ENCODE assay signal across 8 mouse cellular contexts in genomic region chr16:8828636-8829563, GRCm38 (mm10). TPM values are rescaled to one million over a fixed set of nuclear protein-coding genes. Genes with fewer than 3 reads are reported as not detected.
DNase-seq lines count a peak whose midpoint lies in the region; ATAC-seq and TF ChIP-seq lines count a peak whose summit lies in the region.

No protein-coding gene starts in this region.

- ATAC-seq in erythroblast, adult 5-6 weeks (replicated peaks; ENCODE audit: low FRiP score, poor library complexity, severe bottlenecking): peak; percentile 61
- ATAC-seq in liver, embryonic 11.5 days (replicated peaks; ENCODE audit: low FRiP score): peak; percentile 44

- DNase-seq in gastrocnemius, adult 2 months: peak; percentile 93
- DNase-seq in gastrocnemius, adult 18-20 months (ENCODE audit: low spot score): no peak
- peak; percentile 84 for DNase-seq in MN1 (ENCODE audit: low spot score)
- no peak for DNase-seq in hindbrain, embryonic 10.5 days (ENCODE audit: low spot score)
- DNase-seq in liver, embryonic 11.5 days (ENCODE audit: low spot score): no peak
- no peak for DNase-seq in layer of hippocampus, postnatal 36 days

- H3ac ChIP-seq in myocyte (ENCODE audit: control insufficient read depth, insufficient read length): peak overlapping the region; percentile 97

- 12% methylated on average over 33 of the region's 33 CpGs for WGBS in hindbrain, embryonic 10.5 days
- WGBS in liver, embryonic 11.5 days: 10% methylated on average over 33 of the region's 33 CpGs

- peaks cover 31% of the 10 kb centered on the region for H3K4me1 ChIP-seq in hindbrain, embryonic 10.5 days (replicated peaks)
- peaks cover 13% of the 10 kb centered on the region for H3K4me1 ChIP-seq in liver, embryonic 11.5 days (replicated peaks; ENCODE audit: control insufficient read depth, insufficient read depth, low read length)

- H3K27me3 ChIP-seq in hindbrain, embryonic 10.5 days (ENCODE audit: insufficient read depth, poor library complexity, severe bottlenecking): no peaks in the 10 kb centered on the region
- H3K27me3 ChIP-seq in liver, embryonic 11.5 days (replicated peaks; ENCODE audit: control insufficient read depth, insufficient read depth, low read length): no peaks in the 10 kb centered on the region
- no peaks in the 10 kb centered on the region for H3K27me3 ChIP-seq in myocyte (ENCODE audit: control insufficient read depth, insufficient read depth, insufficient read length)

- TF ChIP-seq POLR2A in myocyte (IDR thresholded peaks at IDR 0.05; ENCODE audit: insufficient read length, low read depth): no peak

- peak; percentile 75 for TF ChIP-seq CTCF in gastrocnemius, adult 2 months (IDR thresholded peaks at IDR 0.05)

- H3K9ac ChIP-seq in liver, embryonic 11.5 days (ENCODE audit: low read depth, low read length): peak overlapping the region; percentile 87

- H3K4me2 ChIP-seq in liver, embryonic 11.5 days: peak overlapping the region; percentile 99
- H3K4me2 ChIP-seq in myocyte (ENCODE audit: low read depth): peak overlapping the region; percentile 96

- peak overlapping the region; percentile 99 for H3K4me3 ChIP-seq in gastrocnemius, adult 2 months
- peak overlapping the region; percentile 100 for H3K4me3 ChIP-seq in hindbrain, embryonic 10.5 days
- H3K4me3 ChIP-seq in liver, embryonic 11.5 days (ENCODE audit: low read depth, low read length): peak overlapping the region; percentile 84
- H3K4me3 ChIP-seq in myocyte: peak overlapping the region; percentile 97

- no peaks in the 10 kb centered on the region for H3K9me3 ChIP-seq in hindbrain, embryonic 10.5 days
- H3K9me3 ChIP-seq in liver, embryonic 11.5 days (ENCODE audit: control insufficient read depth, low read length): no peaks in the 10 kb centered on the region

- H3K36me3 ChIP-seq in hindbrain, embryonic 10.5 days: peaks cover 26% of the 10 kb centered on the region
- peaks cover 8% of the 10 kb centered on the region; the same call in 1 of the 2 replicates for H3K36me3 ChIP-seq in liver, embryonic 11.5 days (ENCODE audit: control insufficient read depth, insufficient read depth, low read length)
- peaks cover 14% of the 10 kb centered on the region for H3K36me3 ChIP-seq in myocyte (ENCODE audit: control insufficient read depth, insufficient read depth)

- peak overlapping the region; percentile 100 for H3K27ac ChIP-seq in gastrocnemius, adult 2 months
- peak overlapping the region; percentile 97 for H3K27ac ChIP-seq in hindbrain, embryonic 10.5 days
- H3K27ac ChIP-seq in liver, embryonic 11.5 days (ENCODE audit: low read depth, low read length): peak overlapping the region; percentile 100

- H3K79me2 ChIP-seq in myocyte (ENCODE audit: control insufficient read depth, insufficient read depth): peaks cover 38% of the 10 kb centered on the region

- intact Hi-C loops in gastrocnemius, adult 2 months (cut with DNase I): no loop called here

TF ChIP-seq in myocyte, 11 proteins besides CTCF, POLR2A, EP300 and RAD21:
- TF ChIP-seq TCF3 (IDR thresholded peaks at IDR 0.05; ENCODE audit: insufficient read length, low read depth) (no peak), SRF (IDR thresholded peaks at IDR 0.05; ENCODE audit: control insufficient read depth, insufficient read length, low read depth) (no peak), MAX (IDR thresholded peaks at IDR 0.05; ENCODE audit: low read depth) (no peak), TCF12 (IDR thresholded peaks at IDR 0.05; ENCODE audit: insufficient read depth, poor library complexity, severe bottlenecking) (no peak), REST (IDR thresholded peaks at IDR 0.05; ENCODE audit: insufficient read depth, insufficient read length) (no peak), E2F4 (IDR thresholded peaks at IDR 0.05; ENCODE audit: insufficient read depth) (no peak), CEBPB (IDR thresholded peaks at IDR 0.05; ENCODE audit: insufficient read depth, poor library complexity, severe bottlenecking) (no peak), USF1 (IDR thresholded peaks at IDR 0.05; ENCODE audit: low read depth) (no peak), POLR2AphosphoS2 (IDR thresholded peaks at IDR 0.05; ENCODE audit: insufficient read length, low read depth) (no peak), MYOG (IDR thresholded peaks at IDR 0.05; ENCODE audit: control insufficient read depth in 1 of 3, insufficient read depth in 1 of 3, insufficient read length in 2 of 3, low read depth in 2 of 3) (peak; percentile 32 to 90 (median 85)), MYOD1 (IDR thresholded peaks at IDR 0.05; ENCODE audit: control insufficient read depth in 1 of 3, insufficient read length in 2 of 3, low read depth in 2 of 3) (peak in 2 of 3 experiments; percentile 81 to 96)

RNA-seq across cellular contexts. Expression of gene 1810013L24Rik, which starts 1.0 kb away (rescaled TPM):
- 100 to 1,000 TPM in 1 of 2 experiments, 10 to 100 TPM in 1; 80.9 to 111 TPM for total RNA-seq in gastrocnemius, adult 2 months (2021)
- 10 to 100 TPM; 78.1 to 92.4 TPM for total RNA-seq in gastrocnemius, adult 18-20 months (2021)
- total RNA-seq in erythroblast, adult 5-6 weeks (2015; ENCODE audit: low replicate concordance): 90.3 and 115 TPM in 2 replicates
- total RNA-seq in erythroblast, adult 5-6 weeks (2017; ENCODE audit: low replicate concordance): 134 and 157 TPM in 2 replicates
- 19.5 TPM in 2 replicates for polyA plus RNA-seq in hindbrain, embryonic 10.5 days (2016; fragmentation: Nextera tagmentation; extraction: Ambion mirVana)
- 12.5 and 13.8 TPM in 2 replicates for polyA plus RNA-seq in liver, embryonic 11.5 days (2014; fragmentation: Nextera tagmentation; extraction: Ambion mirVana)
- 27.5 TPM for polyA plus RNA-seq in myocyte (2012; fragmentation: generic; extraction: Trizol)
- total RNA-seq in layer of hippocampus, postnatal 36 days (2021): 100 to 1,000 TPM; 109 to 113 TPM

RNA-seq across cellular contexts. Expression of gene Usp7, which starts 36.8 kb away (rescaled TPM):
- 10 to 100 TPM; 61.8 to 69.1 TPM for total RNA-seq in gastrocnemius, adult 2 months (2021)
- total RNA-seq in gastrocnemius, adult 18-20 months (2021): 10 to 100 TPM; 56.1 to 62.5 TPM
- 545 and 592 TPM in 2 replicates for total RNA-seq in erythroblast, adult 5-6 weeks (2015; ENCODE audit: low replicate concordance)
- total RNA-seq in erythroblast, adult 5-6 weeks (2017; ENCODE audit: low replicate concordance): 1,042 and 1,164 TPM in 2 replicates
- polyA plus RNA-seq in hindbrain, embryonic 10.5 days (2016; fragmentation: Nextera tagmentation; extraction: Ambion mirVana): 23.3 and 29.8 TPM in 2 replicates
- polyA plus RNA-seq in liver, embryonic 11.5 days (2014; fragmentation: Nextera tagmentation; extraction: Ambion mirVana): 34.6 and 43.3 TPM in 2 replicates
- 24.0 TPM for polyA plus RNA-seq in myocyte (2012; fragmentation: generic; extraction: Trizol)
- total RNA-seq in layer of hippocampus, postnatal 36 days (2021): 100 to 1,000 TPM; 157 to 160 TPM

Comparison
In these comparisons a context has a peak if more than half of its experiments do, and no peak if none do; other contexts are left out.
1. DNase-seq: peak in gastrocnemius, adult 2 months (single experiment) and MN1 (single experiment); none in gastrocnemius, adult 18-20 months (single experiment), hindbrain, embryonic 10.5 days (single experiment), liver, embryonic 11.5 days (single experiment) and layer of hippocampus, postnatal 36 days (0 of 2).
2. Peak in every context shown above with its lines, with median percentiles within 50 percentile points of each other: H3K27ac ChIP-seq and H3K4me3 ChIP-seq.